ENCODE assay signal across 8 mouse cellular contexts in the genomic region with DNA sequence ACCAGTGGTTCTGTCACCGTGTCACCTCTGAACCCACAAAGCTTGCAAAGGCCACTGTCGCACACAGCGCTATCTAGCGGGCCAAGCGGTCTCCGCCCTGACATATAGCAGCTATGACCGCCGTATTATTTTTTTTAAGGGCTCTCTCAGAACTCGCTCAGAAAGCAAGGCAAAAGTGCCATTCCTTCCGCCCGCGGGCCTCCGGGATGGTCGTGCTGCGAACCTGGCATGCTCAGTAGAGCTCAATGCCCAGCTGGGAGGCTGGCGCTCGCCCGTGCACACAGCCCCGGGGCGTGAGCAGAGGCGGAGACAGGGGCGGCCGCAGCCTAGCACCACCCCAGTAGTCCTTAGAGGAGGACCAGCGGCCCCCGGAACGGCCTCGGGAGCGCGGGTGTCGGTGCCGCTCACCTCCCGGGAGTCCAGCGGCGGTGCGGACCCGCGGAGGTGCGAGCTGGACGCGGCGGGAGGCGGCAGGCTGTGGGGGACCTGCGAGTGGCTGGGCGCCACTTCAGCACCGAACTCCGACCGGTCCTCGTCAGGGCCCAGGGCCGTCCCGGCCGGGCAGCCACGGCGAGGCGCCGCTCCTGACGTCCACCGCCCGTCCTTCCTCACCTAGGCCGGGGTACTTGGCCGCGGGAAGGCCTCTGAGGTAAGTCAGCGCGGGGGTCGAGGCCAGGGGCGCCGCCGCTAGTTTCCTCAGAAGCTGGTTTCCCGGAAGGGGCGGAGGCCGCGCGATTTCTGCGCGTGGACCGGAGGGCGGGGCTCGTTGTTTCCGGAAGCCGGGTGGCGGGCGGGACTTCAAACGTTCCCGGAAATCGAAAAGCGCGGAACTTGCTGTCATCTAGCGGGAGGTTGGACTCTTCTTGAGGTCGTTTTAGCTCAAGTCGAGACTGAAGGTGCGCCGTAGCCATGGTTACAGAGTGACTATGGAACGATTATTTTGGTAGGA. TPM values are rescaled to one million over a fixed set of nuclear protein-coding genes. Genes with fewer than 3 reads are reported as not detected.
A peak's percentile ranks its signal among the peaks of the same experiment; 100 is the strongest.
DNase-seq lines count a peak whose midpoint lies in the region; ATAC-seq lines count a peak whose summit lies in the region.

Gene Ripk1 (plus strand): TSS at position 306 of the 949 bp plus-strand sequence.
Gene Serpinb6a (minus strand): TSS at position 737 of the 949 bp plus-strand sequence.

- peak within 1 kb of the TSS; percentile 90 for H3K27ac ChIP-seq in hindbrain, embryonic 12.5 days

- peaks cover 12% of the 10 kb centered on the region for H3K4me1 ChIP-seq in hindbrain, embryonic 12.5 days

- H3K27me3 ChIP-seq in hindbrain, embryonic 12.5 days: no peaks in the 10 kb centered on the region

- H3K36me3 ChIP-seq in hindbrain, embryonic 12.5 days: 0 out of 2 replicates have a peak, but pooled peaks cover 5% of the 10 kb centered on the region

- peak within 1 kb of the TSS; percentile 74 for H3K4me2 ChIP-seq in hindbrain, embryonic 12.5 days (replicated peaks)

- H3K9ac ChIP-seq in hindbrain, embryonic 12.5 days: peak within 1 kb of the TSS; percentile 90

- peak; percentile 88 for DNase-seq in NIH3T3 (ENCODE audit: low read depth)
- DNase-seq in cerebellum, postnatal 10 days: peak; percentile 95 to 96
- DNase-seq in frontal cortex, postnatal 10 days (ENCODE audit: low spot score in 2 of 2): peak; percentile 78 to 88
- DNase-seq in layer of hippocampus, postnatal 14 days (ENCODE audit: low spot score in 2 of 2): peak; percentile 86 to 90
- peak; percentile 93 for DNase-seq in lung, postnatal 14 days
- peak; percentile 62 for DNase-seq in retina, adult 2 months (ENCODE audit: low read depth, low spot score)
- peak; percentile 95 for DNase-seq in thymus, postnatal 36 days

- ATAC-seq in hindbrain, embryonic 12.5 days (ENCODE audit: low FRiP score): peak; percentile 97

- H3K9me3 ChIP-seq in hindbrain, embryonic 12.5 days (replicated peaks): no peaks in the 10 kb centered on the region

- peak within 1 kb of the TSS; percentile 97 for H3K4me3 ChIP-seq in hindbrain, embryonic 12.5 days

- WGBS in hindbrain, embryonic 12.5 days: under 1% methylated on average over 92 of the region's 92 CpGs

RNA-seq across cellular contexts. Expression of gene Ripk1, which starts in this region (rescaled TPM):
- 11.3 and 12.9 TPM in 2 replicates for polyA plus RNA-seq in hindbrain, embryonic 12.5 days (2016; fragmentation: Nextera tagmentation; extraction: Ambion mirVana)
- 1 to 10 TPM; 7.7 to 8.2 TPM for total RNA-seq in layer of hippocampus, postnatal 14 days (2021)

RNA-seq across cellular contexts. Expression of gene Serpinb6a, which starts in this region (rescaled TPM):
- 43.0 and 44.2 TPM in 2 replicates for polyA plus RNA-seq in hindbrain, embryonic 12.5 days (2016; fragmentation: Nextera tagmentation; extraction: Ambion mirVana)
- total RNA-seq in layer of hippocampus, postnatal 14 days (2021): 10 to 100 TPM; 45.3 to 49.5 TPM

Comparison
In these comparisons a context has a peak if more than half of its experiments do, and no peak if none do; other contexts are left out.
1. Peak in every context shown above with its lines: DNase-seq, ATAC-seq, H3K4me3 ChIP-seq and H3K27ac ChIP-seq.